Mouse (Mus musculus) left cerebral cortex, adult 9 months (tissue): ENCODE data around the gene Hmgn2.

Experiments
- DNase-seq, 2 experiments: peaks; one replicate each; pipeline ENCODE4 v3.0.0; 2022; ENCODE audit warnings: low spot score in 2 of 2

Gene Hmgn2

GRCm38 (mm10) chr4:133925204-133925603 is 43.2 kb downstream of the Hmgn2 start:
- no peak for DNase-seq

- no peak for DNase-seq
Measured at GRCm38 (mm10) chr4:133923743-133924142, 44.7 kb downstream of the Hmgn2 start.

DNA sequence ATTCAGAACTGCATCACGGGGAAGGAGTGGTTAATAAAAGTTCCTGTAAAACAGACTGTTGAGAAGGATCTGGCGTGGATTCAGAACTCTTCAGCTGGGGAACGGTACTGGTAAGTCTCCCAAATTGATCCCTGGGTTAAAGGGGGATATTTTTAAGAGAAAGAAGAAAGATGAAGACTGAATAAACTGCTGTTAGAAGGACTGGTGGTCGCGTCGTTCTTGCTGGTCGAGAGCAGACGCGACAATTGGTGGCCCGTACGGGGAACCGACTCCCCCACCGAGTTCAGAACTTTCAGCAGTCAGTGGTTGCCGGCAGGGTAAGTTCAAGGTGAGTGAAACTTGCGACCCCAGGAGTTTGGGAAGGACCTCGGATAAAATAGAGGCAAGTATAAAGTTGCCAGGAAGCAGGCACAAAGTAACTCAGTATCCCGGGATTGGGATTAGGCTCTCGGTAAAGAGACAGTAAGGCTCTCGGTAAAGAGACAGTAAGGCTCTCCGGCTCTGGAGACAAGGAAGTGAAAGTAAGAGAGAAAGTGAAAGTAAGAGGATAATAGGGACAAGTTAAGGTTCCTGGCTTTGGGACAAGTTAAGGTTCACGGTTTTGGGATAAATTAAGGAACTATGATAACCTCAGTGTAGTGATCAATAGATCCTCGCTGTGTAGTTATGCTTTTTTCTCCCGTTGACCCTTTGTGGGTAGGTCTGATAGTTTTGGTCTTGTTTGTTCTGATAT is 50.2 kb downstream of the Hmgn2 start:
- peak; percentile 61 to 67 for DNase-seq
